Mouse (Mus musculus) MEL (cell line): ENCODE measurements around the gene Unc5b. TPM values are rescaled to one million over a fixed set of nuclear protein-coding genes. Genes with fewer than 3 reads are reported as not detected.

ENCODE experiments used
- DNase-seq: peaks from one replicate; pipeline ENCODE4 v3.0.0; 2011; ENCODE audit warnings: low read depth, low spot score
- H3K27ac ChIP-seq: 2 replicates; pipeline ENCODE4 v1.5.1; 2012; ENCODE audit warnings: low read depth, mild to moderate bottlenecking, control low read depth, low read length, moderate library complexity; ENCODE audit not compliant: control insufficient read depth
- H3K27me3 ChIP-seq, 2 experiments: fragments of 150-350 bp in 1 of 2; sonication (generic) in 1 of 2; 2 replicates each; pipeline ENCODE4 v1.6.1; 2012; ENCODE audit warnings: low read length in 2 of 2, mild to moderate bottlenecking in 2 of 2, improper control_type of control experiment in 1 of 2, moderate library complexity in 1 of 2; ENCODE audit not compliant: insufficient read depth in 2 of 2, control insufficient read depth in 1 of 2
- H3K36me3 ChIP-seq, 2 experiments: 2 replicates each; pipeline ENCODE4 v1.6.1; 2012 to 2014; ENCODE audit warnings: low read length in 2 of 2, improper control_type of control experiment in 1 of 2, inconsistent platforms in 1 of 2, mild to moderate bottlenecking in 1 of 2; ENCODE audit not compliant: insufficient read depth in 2 of 2, control insufficient read depth in 1 of 2
- H3K4me1 ChIP-seq, 2 experiments: fragments of 150-350 bp in 1 of 2; sonication (generic) in 1 of 2; 2 replicates each; pipeline ENCODE4 v1.6.1; 2012; ENCODE audit warnings: low read length in 2 of 2, improper control_type of control experiment in 1 of 2, mild to moderate bottlenecking in 1 of 2; ENCODE audit not compliant: insufficient read depth in 2 of 2, control insufficient read depth in 1 of 2
- H3K4me3 ChIP-seq, 2 experiments: fragments of 150-350 bp in 1 of 2; sonication (generic) in 1 of 2; 2 replicates each; pipeline ENCODE4 v1.5.1; 2012; ENCODE audit warnings: low read depth in 2 of 2, low read length in 2 of 2, mild to moderate bottlenecking in 2 of 2, moderate library complexity in 2 of 2, control low read depth in 1 of 2, improper control_type of control experiment in 1 of 2; ENCODE audit not compliant: control insufficient read depth in 1 of 2, insufficient read depth in 1 of 2
- H3K79me2 ChIP-seq: 2 replicates; pipeline ENCODE4 v1.6.1; 2012; ENCODE audit warnings: mild to moderate bottlenecking, low read length, moderate library complexity; ENCODE audit not compliant: control insufficient read depth, poor library complexity, insufficient read depth
- H3K9ac ChIP-seq: 2 replicates; pipeline ENCODE4 v1.6.1; 2012; ENCODE audit warnings: low read depth, mild to moderate bottlenecking, control low read depth, low read length, moderate library complexity; ENCODE audit not compliant: control insufficient read depth, poor library complexity, severe bottlenecking
- H3K9me3 ChIP-seq: fragments of 150-350 bp; sonication (generic); replicated peaks from 2 replicates; pipeline ENCODE4 v1.6.1; 2012; ENCODE audit warnings: mild to moderate bottlenecking, low read length, improper control_type of control experiment, moderate library complexity; ENCODE audit not compliant: insufficient read depth
- BHLHE40 ChIP-seq: IDR thresholded peaks from 2 replicates; pipeline ENCODE4 v1.6.1; 2012; ENCODE audit warnings: low read depth, mild to moderate bottlenecking, inconsistent platforms, low read length, improper control_type of control experiment, borderline replicate concordance
- CHD1 ChIP-seq: IDR thresholded peaks from 2 replicates; pipeline ENCODE4 v1.6.1; 2012; ENCODE audit warnings: low read depth, mild to moderate bottlenecking, inconsistent platforms, low read length, improper control_type of control experiment
- CTCF ChIP-seq, 3 experiments: IDR thresholded peaks in 2 of 3; conservative IDR thresholded peaks in 1 of 3; 2 replicates each; pipeline ENCODE4 v1.5.1; 2011 to 2012; ENCODE audit warnings: low read length in 3 of 3, low read depth in 2 of 3, mild to moderate bottlenecking in 2 of 3, improper control_type of control experiment in 1 of 3, inconsistent platforms in 1 of 3, mixed read lengths in 1 of 3, moderate library complexity in 1 of 3; ENCODE audit not compliant: control insufficient read depth in 1 of 3, insufficient read depth in 1 of 3, poor library complexity in 1 of 3, severe bottlenecking in 1 of 3
- E2F4 ChIP-seq: IDR thresholded peaks from 2 replicates; pipeline ENCODE4 v1.6.1; 2011; ENCODE audit warnings: low read depth, low read length, improper control_type of control experiment, borderline replicate concordance
- ELF1 ChIP-seq: IDR thresholded peaks from 2 replicates; pipeline ENCODE4 v1.6.1; 2014; ENCODE audit warnings: low read depth, mild to moderate bottlenecking, inconsistent platforms, low read length, improper control_type of control experiment, moderate library complexity
- GATA1 ChIP-seq: IDR thresholded peaks from 2 replicates; pipeline ENCODE4 v1.6.1; 2011; ENCODE audit warnings: low read depth, low read length, improper control_type of control experiment
- KAT2A ChIP-seq: conservative IDR thresholded peaks from 2 replicates; pipeline ENCODE4 v1.6.1; 2012; ENCODE audit warnings: low read depth, low read length, improper control_type of control experiment, inconsistent platforms
- MAFK ChIP-seq: IDR thresholded peaks from 2 replicates; pipeline ENCODE4 v1.6.1; 2011; ENCODE audit warnings: low read depth, mild to moderate bottlenecking, low read length, improper control_type of control experiment, borderline replicate concordance
- MAZ ChIP-seq: IDR thresholded peaks from 2 replicates; pipeline ENCODE4 v1.6.1; 2012; ENCODE audit warnings: low read depth, mild to moderate bottlenecking, inconsistent platforms, low read length, improper control_type of control experiment
- MEF2A ChIP-seq: IDR thresholded peaks from 2 replicates; pipeline ENCODE4 v1.6.1; 2014; ENCODE audit warnings: low read depth, mild to moderate bottlenecking, inconsistent platforms, low read length, improper control_type of control experiment; ENCODE audit not compliant: poor library complexity, insufficient replicate concordance, severe bottlenecking; ENCODE audit errors: extremely low read depth
- MXI1 ChIP-seq: IDR thresholded peaks from 2 replicates; pipeline ENCODE4 v1.6.1; 2011; ENCODE audit warnings: mild to moderate bottlenecking, low read depth, low read length, improper control_type of control experiment
- MYC ChIP-seq: IDR thresholded peaks from 2 replicates; pipeline ENCODE4 v1.6.1; 2011; ENCODE audit warnings: low read depth, mild to moderate bottlenecking, low read length, improper control_type of control experiment, moderate library complexity
- POLR2AphosphoS2 ChIP-seq: IDR thresholded peaks from 2 replicates; pipeline ENCODE4 v1.6.1; 2011; ENCODE audit warnings: low read length, improper control_type of control experiment
- TAL1 ChIP-seq: IDR thresholded peaks from 2 replicates; pipeline ENCODE4 v1.6.1; 2012; ENCODE audit warnings: mild to moderate bottlenecking, inconsistent platforms, low read length, moderate library complexity, mixed read lengths
- TBP ChIP-seq: IDR thresholded peaks from 2 replicates; pipeline ENCODE4 v1.8.0; 2011; ENCODE audit warnings: low read depth, low read length, improper control_type of control experiment
- TCF12 ChIP-seq: IDR thresholded peaks from 2 replicates; pipeline ENCODE4 v1.6.1; 2014; ENCODE audit warnings: low read depth, mild to moderate bottlenecking, inconsistent platforms, low read length, improper control_type of control experiment, moderate library complexity
- UBTF ChIP-seq: IDR thresholded peaks from 2 replicates; pipeline ENCODE4 v1.6.1; 2012; ENCODE audit warnings: low read depth, mild to moderate bottlenecking, inconsistent platforms, low read length, improper control_type of control experiment, moderate library complexity, borderline replicate concordance; ENCODE audit not compliant: insufficient read depth
- USF2 ChIP-seq, 2 experiments: IDR thresholded peaks; 2 replicates each; pipeline ENCODE4 v1.6.1; 2011 to 2012; ENCODE audit warnings: improper control_type of control experiment in 2 of 2, low read length in 2 of 2, borderline replicate concordance in 1 of 2, inconsistent platforms in 1 of 2, low read depth in 1 of 2, mild to moderate bottlenecking in 1 of 2; ENCODE audit not compliant: insufficient read depth in 1 of 2
- ZC3H11A ChIP-seq: IDR thresholded peaks from 2 replicates; pipeline ENCODE4 v1.6.1; 2012; ENCODE audit warnings: low read depth, mild to moderate bottlenecking, inconsistent platforms, low read length, improper control_type of control experiment
- ZKSCAN1 ChIP-seq: IDR thresholded peaks from 2 replicates; pipeline ENCODE4 v1.6.1; 2012; ENCODE audit warnings: low read depth, mild to moderate bottlenecking, inconsistent platforms, low read length, improper control_type of control experiment, moderate library complexity
- ZMIZ1 ChIP-seq: IDR thresholded peaks from 2 replicates; pipeline ENCODE4 v1.6.1; 2012; ENCODE audit warnings: low read depth, mild to moderate bottlenecking, inconsistent platforms, low read length, improper control_type of control experiment, moderate library complexity
- ZNF384 ChIP-seq: IDR thresholded peaks from 2 replicates; pipeline ENCODE4 v1.6.1; 2012; ENCODE audit warnings: low read depth, mild to moderate bottlenecking, inconsistent platforms, low read length, improper control_type of control experiment
- polyA plus RNA-seq, 2 experiments: library from polyadenylated mRNA; stranded (reverse) in 1 of 2; unstranded in 1 of 2; fragments of >175 nt in 1 of 2; fragments of >200 nt in 1 of 2; gene quantifications; 2 replicates each; pipeline versions ENCODE4 v1.2.1 to v1.2.4; 2012; ENCODE audit warnings: low replicate concordance in 2 of 2, low read depth in 1 of 2; ENCODE audit not compliant: insufficient read length in 2 of 2, insufficient read depth in 1 of 2, missing spikeins in 1 of 2
- total RNA-seq: library from RNA; depleted of rRNA; stranded (reverse); fragments of 300-350 nt; gene quantifications from 2 replicates; pipeline ENCODE4 v1.2.3, GENCODE M21; 2012

Gene Unc5b
- total and polyA plus RNA-seq, 3 experiments: not detected

GRCm38 (mm10) chr10:60832664-60833173 is 1.3 kb upstream of the Unc5b start:
- Histone ChIP-seq H3K4me1 (no peaks in the 10 kb centered on the region), H3K79me2 (no peaks in the 10 kb centered on the region), H3K27me3 (no peaks in the 10 kb centered on the region), H3K36me3 (no peaks in the 10 kb centered on the region), H3K27ac (no peak overlapping the region), H3K9ac (no peak overlapping the region), H3K9me3 (no peaks in the 10 kb centered on the region)
- no peak for DNase-seq
- TF ChIP-seq ELF1 (no peak), MAZ (no peak), MEF2A (no peak), USF2 (IDR thresholded peaks at IDR 0.05; ENCODE audit: borderline replicate concordance in 1 of 2, insufficient read depth in 1 of 2, low read depth in 1 of 2, low read length in 2 of 2) (no peak), ZC3H11A (no peak), CHD1 (no peak), KAT2A (no peak), TAL1 (no peak)
- TF ChIP-seq, all 39 proteins: peak for 0
- no peak overlapping the region for H3K4me3 ChIP-seq

- DNase-seq: no peak
- TF ChIP-seq GATA1 (no peak), KAT2A (no peak), CTCF (IDR thresholded peaks at IDR 0.05 in 2 of 3, conservative IDR thresholded peaks at IDR 0.05 in 1 of 3; ENCODE audit: control insufficient read depth in 1 of 3, insufficient read depth in 1 of 3, low read depth in 2 of 3, low read length in 3 of 3, poor library complexity in 1 of 3, severe bottlenecking in 1 of 3) (no peak), UBTF (no peak), MEF2A (no peak)
- Histone ChIP-seq H3K4me3 (no peak overlapping the region), H3K27ac (no peak overlapping the region), H3K79me2 (no peaks in the 10 kb centered on the region), H3K27me3 (no peaks in the 10 kb centered on the region), H3K9ac (no peak overlapping the region), H3K36me3 (no peaks in the 10 kb centered on the region), H3K4me1 (no peaks in the 10 kb centered on the region), H3K9me3 (no peaks in the 10 kb centered on the region)
Measured at GRCm38 (mm10) chr10:60830556-60831350, 628 bp downstream of the Unc5b start.

DNA sequence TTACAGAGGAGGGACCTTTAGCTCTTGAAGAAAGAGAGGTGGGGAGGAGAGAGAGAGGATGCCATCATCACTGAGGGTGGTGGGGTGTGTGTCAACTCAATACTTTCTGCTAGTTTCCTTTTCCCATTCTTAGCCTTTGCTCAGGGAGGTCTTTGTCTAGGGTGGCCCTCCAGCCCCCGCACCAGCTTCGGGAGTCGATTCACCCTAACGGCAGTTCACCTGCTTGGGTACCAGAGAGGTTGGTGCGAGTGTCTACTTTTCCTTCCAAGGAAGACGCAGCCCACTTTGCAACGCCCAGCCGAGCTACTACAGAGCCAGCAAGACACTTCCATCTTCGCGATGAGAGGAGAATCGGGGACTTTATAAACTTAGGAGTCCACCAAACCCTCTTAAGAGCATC is 1.4 kb downstream of the Unc5b start:
- H3K4me1 ChIP-seq: no peaks in the 10 kb centered on the region
- no peaks in the 10 kb centered on the region for H3K36me3 ChIP-seq
- no peak overlapping the region for H3K9ac ChIP-seq
- DNase-seq: no peak
- no peaks in the 10 kb centered on the region for H3K9me3 ChIP-seq
- no peak overlapping the region for H3K27ac ChIP-seq
- no peaks in the 10 kb centered on the region for H3K79me2 ChIP-seq
- H3K27me3 ChIP-seq: no peaks in the 10 kb centered on the region
- H3K4me3 ChIP-seq: no peak overlapping the region
- TF ChIP-seq MAFK: no peak
- no peak for TF ChIP-seq ELF1
- no peak for TF ChIP-seq POLR2AphosphoS2
- no peak for TF ChIP-seq ZKSCAN1
- no peak for TF ChIP-seq ZMIZ1
- no peak for TF ChIP-seq UBTF
- no peak for TF ChIP-seq TBP
- TF ChIP-seq BHLHE40: no peak
- TF ChIP-seq MYC: no peak
- no peak for TF ChIP-seq GATA1
- no peak for TF ChIP-seq MAZ
- TF ChIP-seq TAL1: no peak
- TF ChIP-seq MXI1: no peak
- no peak for TF ChIP-seq ZNF384
- no peak for TF ChIP-seq TCF12
- no peak for TF ChIP-seq CTCF (IDR thresholded peaks at IDR 0.05 in 2 of 3, conservative IDR thresholded peaks at IDR 0.05 in 1 of 3; ENCODE audit: control insufficient read depth in 1 of 3, insufficient read depth in 1 of 3, low read depth in 2 of 3, low read length in 3 of 3, poor library complexity in 1 of 3, severe bottlenecking in 1 of 3)
- TF ChIP-seq E2F4: no peak
